Mouse (Mus musculus): Measurements from ENCODE around the gene Gm21738. TPM values are rescaled to one million over a fixed set of nuclear protein-coding genes. Genes with fewer than 3 reads are reported as not detected.
"Not testable (repeated sequence)": the region's sequence is repeated elsewhere in the genome, so short reads cannot be mapped to it uniquely, and the experiment has no call there.

Gene Gm21738
- polyA plus RNA-seq (2015; fragmentation: Nextera tagmentation; extraction: Ambion mirVana), result 0.22 TPM in 1 of 2 replicates, not detected in the other

- not testable (repeated sequence) for H3K36me3 ChIP-seq (ENCODE audit: control insufficient read depth, insufficient read depth, low read length); H3K27me3 ChIP-seq (replicated peaks; ENCODE audit: control insufficient read depth, insufficient read depth, low read length); H3K4me3 ChIP-seq (ENCODE audit: low read length); H3K4me2 ChIP-seq (ENCODE audit: low read depth, low read length); H3K9me3 ChIP-seq (ENCODE audit: control insufficient read depth, low read length); H3K4me1 ChIP-seq (ENCODE audit: control insufficient read depth, insufficient read depth, low read length); ATAC-seq; H3K27ac ChIP-seq (ENCODE audit: low read length); H3K9ac ChIP-seq (ENCODE audit: low read depth, low read length)
- 79% methylated on average over 7 of the region's 7 CpGs for WGBS
These were observed at the start of gene Gm21738 for GRCm38 (mm10) chr14:19418830-19419229. TSS of gene Gm21738 (minus strand) at chr14:19418930.

- WGBS, result 87% methylated on average over 7 of the region's 7 CpGs
- not testable (repeated sequence) for H3K9ac ChIP-seq (ENCODE audit: low read depth, low read length)
These were observed 35.0 kb downstream of the Gm21738 start for GRCm38 (mm10) chr14:19383741-19384140.

More at GRCm38 (mm10) chr14:19383741-19384140, 35.0 kb downstream of the Gm21738 start:
- H3K36me3 ChIP-seq (ENCODE audit: control insufficient read depth, insufficient read depth, low read length); H3K27ac ChIP-seq (ENCODE audit: low read length); H3K4me1 ChIP-seq (ENCODE audit: control insufficient read depth, insufficient read depth, low read length); H3K9me3 ChIP-seq (ENCODE audit: control insufficient read depth, low read length); ATAC-seq; H3K4me2 ChIP-seq (ENCODE audit: low read depth, low read length); H3K4me3 ChIP-seq (ENCODE audit: low read length); H3K27me3 ChIP-seq (replicated peaks; ENCODE audit: control insufficient read depth, insufficient read depth, low read length): not testable (repeated sequence)

Other genes with a start within 250 kb of the Gm21738 start
- gene Gm2244, start 131.0 kb upstream of the Gm21738 start, polyA plus RNA-seq (2015; fragmentation: Nextera tagmentation; extraction: Ambion mirVana), result not detected in 2 replicates
- gene Gm2237, start 166.2 kb upstream of the Gm21738 start, polyA plus RNA-seq (2015; fragmentation: Nextera tagmentation; extraction: Ambion mirVana), result 1.4 and 1.8 TPM in 2 replicates
- not detected in 2 replicates for gene Gm5458, start 183.7 kb upstream of the Gm21738 start, polyA plus RNA-seq (2015; fragmentation: Nextera tagmentation; extraction: Ambion mirVana)